Mouse (Mus musculus) G1E (cell line): ENCODE measurements around the gene Prkca.

Experiments
- CTCF ChIP-seq: IDR thresholded peaks from 2 replicates; pipeline ENCODE4 v1.5.1; 2012; ENCODE audit warnings: low read depth, low read length, inconsistent platforms, mixed read lengths
- GATA1 ChIP-seq: IDR thresholded peaks from 2 replicates; pipeline ENCODE4 v1.6.1; 2012; ENCODE audit warnings: borderline replicate concordance, low read length, inconsistent platforms, mixed read lengths

DNA sequence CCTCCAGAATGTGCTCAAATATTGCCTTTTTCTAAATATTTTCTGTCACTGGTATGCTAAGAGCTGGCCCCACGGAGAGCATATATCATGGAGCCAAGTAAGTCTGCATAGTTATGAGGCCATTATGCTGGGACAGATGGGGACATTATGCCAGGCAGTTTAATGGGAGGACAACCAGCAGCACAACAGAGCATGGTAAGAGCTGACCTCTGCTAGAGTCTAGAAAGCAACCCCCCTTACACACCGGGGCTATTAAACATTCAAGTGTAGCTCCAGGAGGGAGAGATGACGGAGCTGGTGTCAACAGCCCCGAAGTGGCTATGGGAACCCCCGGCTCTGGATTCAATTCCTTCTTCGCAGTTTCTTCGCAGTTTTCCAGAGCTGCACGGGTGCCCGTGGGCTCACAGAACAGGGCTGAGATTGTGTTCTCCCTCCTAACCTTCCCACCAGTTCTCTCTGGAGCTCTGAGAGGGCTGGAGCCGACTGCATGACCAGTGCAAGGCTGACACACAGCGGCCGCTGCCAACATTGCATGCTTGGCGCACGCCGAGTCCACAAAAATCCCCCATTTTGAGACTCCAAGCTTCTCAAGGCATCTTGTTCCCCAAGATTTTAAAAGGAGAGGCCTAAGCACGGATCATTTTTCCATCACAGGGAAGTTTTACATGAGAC is 361.4 kb downstream of the Prkca start:
- TF ChIP-seq CTCF (no peak), GATA1 (no peak)
